Mouse (Mus musculus) left cerebral cortex, postnatal 36 days (tissue): ENCODE data around the gene Loxl3. TPM values are rescaled to one million over a fixed set of nuclear protein-coding genes. Genes with fewer than 3 reads are reported as not detected.
A peak's percentile ranks its signal among the peaks of the same experiment; 100 is the strongest.

ENCODE experiments used
- DNase-seq, 2 experiments: peaks; one replicate each; pipeline ENCODE4 v3.0.0; 2021 to 2022; ENCODE audit warnings: low spot score in 2 of 2, mixed read lengths in 1 of 2
- intact Hi-C: fragments of 180-260 bp; cut with DNase I; formaldehyde crosslinking; loops from one replicate; pipeline ENCODE4 v1.15.1; 2025
- total RNA-seq, 2 experiments: library from RNA; stranded (reverse); gene quantifications; 2 replicates each; pipeline ENCODE4 v1.2.3; 2021

Gene Loxl3
- total RNA-seq, 2 experiments from 2014 or later: 2.7 to 4.9 TPM

DNA sequence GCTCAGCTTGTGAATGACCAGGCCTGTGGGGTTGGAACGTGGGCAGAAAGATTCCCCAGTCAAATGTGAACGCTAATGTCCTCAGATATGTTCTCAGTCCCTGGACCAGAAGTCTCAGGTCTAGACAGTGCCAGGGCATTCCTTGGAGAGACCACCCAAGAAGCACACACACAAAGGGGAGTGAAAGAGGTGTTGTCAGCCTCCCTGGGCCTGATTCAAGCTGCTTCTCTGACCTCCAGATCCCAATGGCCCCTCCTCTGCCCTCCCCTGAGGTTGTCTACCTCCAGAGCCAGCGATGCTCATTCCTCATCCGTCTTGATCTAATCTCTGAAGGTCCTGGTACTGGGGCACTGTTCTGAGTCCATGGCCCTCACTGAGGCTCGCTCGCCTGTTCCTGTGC lies 9.6 kb downstream of the Loxl3 start:
- intact Hi-C loops: no loop called here
- DNase-seq: no peak

DNA sequence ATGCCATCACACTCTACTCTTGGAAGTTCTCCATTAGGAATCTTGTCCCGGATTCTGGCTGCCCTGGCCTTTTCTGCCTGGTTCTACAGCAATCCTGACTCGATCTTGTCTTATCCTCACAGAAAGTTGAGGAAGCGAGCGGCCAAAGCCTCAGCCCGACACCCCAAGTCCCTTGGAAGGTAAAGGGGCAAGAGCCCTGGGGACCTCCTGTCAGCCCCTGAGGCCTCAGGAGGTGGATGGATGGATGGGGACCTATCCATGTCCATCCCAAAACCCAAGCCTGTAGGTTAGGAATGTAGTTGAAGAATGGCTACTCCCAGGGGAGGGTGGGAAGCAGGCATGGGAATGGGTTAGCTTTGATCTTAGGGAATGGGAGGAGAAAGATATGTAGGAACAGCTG lies 10.0 kb downstream of the Loxl3 start:
- intact Hi-C loops: loop anchor here (1.0 kb wide), 1 partner anchor 20 kb away; no protein-coding TSS in a partner anchor
- DNase-seq: no peak

DNA sequence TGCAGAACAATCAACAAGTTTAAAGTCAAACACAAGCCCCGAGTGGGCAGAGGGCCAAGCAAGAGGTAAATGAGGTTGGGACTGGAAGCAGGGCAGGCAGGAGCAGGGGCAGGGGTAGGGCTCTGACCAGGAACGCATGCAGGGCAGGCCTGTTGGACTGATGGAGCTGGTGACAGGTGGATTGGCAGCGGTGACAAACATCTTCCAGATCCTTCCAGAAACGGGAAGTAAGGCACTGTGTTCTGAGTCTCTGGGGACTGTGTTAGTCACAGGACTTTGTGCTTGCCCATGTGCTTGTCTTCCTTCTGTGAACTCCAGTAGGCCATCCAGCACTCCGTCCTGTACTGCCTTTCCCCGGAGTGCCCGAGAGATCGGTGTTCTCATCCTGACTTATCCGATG lies 10.8 kb downstream of the Loxl3 start:
- intact Hi-C loops: loop anchor here (1.0 kb wide), 1 partner anchor 20 kb away; no protein-coding TSS in a partner anchor
- DNase-seq: no peak

DNA sequence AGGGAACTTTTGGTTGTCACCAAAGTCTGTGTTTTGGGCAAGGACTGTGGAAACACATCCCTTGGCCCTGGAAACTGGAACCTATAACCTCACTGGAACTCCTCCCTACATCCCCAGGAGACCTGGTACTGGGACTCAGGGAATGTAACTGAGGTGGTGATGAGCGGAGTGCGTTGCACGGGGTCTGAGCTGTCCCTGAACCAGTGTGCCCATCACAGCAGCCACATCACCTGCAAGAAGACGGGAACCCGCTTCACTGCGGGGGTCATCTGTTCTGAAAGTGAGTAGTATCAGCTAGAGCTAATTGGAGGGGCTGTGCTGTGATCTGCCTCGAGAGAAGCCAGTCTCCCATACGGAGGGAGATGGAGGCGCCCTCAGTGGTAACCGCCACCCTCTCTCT lies 15.4 kb downstream of the Loxl3 start:
- intact Hi-C loops: no loop called here
- DNase-seq: no peak

DNA sequence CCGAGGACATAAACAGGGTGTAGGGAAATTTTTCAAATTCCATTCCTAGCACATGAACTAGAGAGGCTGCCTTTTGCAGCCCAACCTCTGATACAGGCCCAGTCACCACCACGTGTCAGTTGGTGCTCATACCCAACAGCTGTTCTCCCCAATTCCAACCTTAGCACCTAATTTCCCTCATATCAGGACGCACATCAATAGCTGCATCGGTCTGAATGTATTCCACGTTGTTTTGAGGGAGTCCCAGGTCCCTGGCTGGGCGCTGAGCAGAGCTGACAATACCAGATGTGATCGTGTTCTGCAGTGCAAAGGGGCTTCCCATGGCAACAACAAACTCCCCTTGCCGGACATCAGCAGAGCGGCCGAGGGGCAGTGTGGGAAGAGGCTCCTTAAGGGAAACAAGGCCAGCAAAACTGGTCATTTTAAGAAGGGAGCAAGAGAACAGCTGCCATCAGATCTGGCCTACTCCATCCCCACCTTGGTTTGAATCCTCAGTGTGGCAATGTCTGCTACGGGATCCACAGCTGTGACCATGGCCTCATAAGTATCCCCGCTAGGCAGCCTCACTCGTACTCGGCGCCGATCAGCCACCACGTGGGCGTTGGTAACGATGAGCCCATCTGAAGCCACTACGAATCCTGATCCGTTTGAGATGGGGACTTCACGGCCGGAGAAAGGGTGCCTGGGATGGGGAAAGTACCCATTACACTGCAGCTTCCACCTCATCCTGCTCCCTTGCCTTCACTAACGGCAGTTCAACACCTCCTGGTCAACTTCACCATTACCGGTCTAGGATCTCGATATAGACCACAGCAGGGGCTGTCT lies 19.4 kb downstream of the Loxl3 start:
- peak; percentile 22 to 37 for DNase-seq
- intact Hi-C loops: loop anchor here (2.0 kb wide), 1 partner anchor 19 kb away; the partner anchor contains the start of gene Loxl3

DNA sequence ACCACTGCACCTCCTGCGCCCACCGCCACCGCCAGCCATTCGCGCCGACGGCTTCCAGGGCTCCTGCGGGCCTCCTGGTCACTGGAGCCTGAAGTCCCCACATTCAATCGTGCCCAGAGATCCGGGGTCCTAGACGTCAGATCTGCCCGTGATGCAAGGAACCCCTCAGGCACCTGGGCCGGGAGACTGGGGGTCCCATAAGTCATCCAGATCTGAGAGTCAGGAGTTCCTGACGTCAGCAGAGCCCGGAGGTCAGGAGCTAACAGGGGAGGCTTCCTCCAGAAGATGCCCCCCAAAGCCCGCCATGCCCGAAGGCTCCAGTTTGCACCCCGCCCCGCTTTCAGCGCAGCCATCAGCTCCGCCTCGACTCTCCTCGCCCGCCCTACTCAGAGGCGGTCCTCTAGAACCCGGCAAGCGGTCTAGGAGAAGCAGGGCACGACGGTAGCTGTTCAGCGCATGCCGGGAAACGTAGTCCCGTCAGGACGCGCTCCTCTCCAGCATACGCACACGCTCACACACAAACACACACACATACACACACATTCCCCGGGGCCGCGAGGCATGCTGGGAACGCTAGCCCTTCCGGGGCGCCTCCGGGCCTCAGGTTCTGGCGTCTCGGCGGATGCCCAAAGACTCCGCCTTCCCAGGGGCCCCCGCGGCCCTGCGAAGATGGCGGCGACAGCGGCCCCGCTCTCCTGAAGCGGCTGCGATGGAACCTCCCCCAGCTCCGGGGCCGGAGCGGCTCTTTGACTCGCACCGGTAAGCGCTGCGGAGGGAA lies 20.3 kb downstream of the Loxl3 start, which contains the start of gene Aup1:
Gene Aup1 (plus strand): TSS at position 448 of the 778 bp plus-strand sequence.
- DNase-seq: peak; percentile 98 to 99
- intact Hi-C loops: loop anchor here (1.0 to 2.0 kb wide), 3 partner anchors 24 to 58 kb away; partner anchors contain the start of genes Ccdc142 and Gm42688

DNA sequence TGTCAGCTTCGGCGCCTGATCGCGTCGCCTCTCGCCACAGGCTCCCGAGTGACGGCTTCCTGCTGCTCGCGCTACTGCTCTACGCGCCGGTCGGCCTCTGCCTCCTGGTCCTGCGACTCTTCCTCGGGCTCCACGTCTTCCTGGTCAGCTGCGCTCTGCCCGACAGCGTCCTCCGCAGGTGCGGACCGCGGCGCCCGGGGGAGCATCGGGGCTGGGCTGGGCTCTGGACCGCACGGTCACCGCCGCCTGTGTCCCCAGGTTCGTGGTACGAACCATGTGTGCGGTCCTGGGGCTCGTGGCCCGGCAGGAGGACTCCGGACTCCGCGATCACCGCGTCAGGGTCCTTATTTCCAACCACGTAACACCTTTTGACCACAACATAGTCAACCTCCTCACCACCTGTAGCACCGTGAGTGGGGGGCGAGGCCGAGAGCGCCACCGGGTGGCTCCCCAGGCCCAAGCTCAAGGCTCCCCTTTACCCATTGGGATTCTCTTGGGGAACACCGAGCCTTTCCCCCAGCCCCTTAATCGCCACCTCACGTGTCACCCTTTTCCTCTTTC lies 21.0 kb downstream of the Loxl3 start, which contains the start of gene Htra2:
Gene Htra2 (minus strand): TSS at position 403 of the 561 bp plus-strand sequence.
- peak in 1 of 2 experiments; percentile 32 for DNase-seq
- intact Hi-C loops: loop anchor here (1.0 to 2.0 kb wide), 3 partner anchors 23 to 59 kb away; partner anchors contain the start of genes Ccdc142 and Gm42688

DNA sequence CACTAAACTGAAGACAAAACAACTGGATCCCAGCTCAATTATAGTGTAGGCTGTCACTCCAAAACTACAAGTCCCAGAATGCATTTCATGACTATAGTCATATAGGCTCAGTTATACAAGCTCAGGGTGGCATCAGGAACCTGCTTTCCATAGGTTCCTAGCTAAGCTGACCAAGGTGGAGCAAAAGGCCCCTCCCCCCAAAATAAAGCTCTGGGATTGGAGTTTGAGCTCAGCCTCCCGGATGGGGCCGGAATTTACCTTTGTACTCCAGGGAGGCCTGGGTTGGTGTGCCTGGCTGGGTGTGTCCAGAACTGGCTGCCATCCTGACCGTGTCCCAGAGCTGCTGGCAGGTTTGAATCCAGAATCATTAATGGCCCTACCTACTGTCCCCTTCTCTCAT lies 23.8 kb downstream of the Loxl3 start, which contains the start of gene Dqx1:
Gene Dqx1 (plus strand): TSS at position 55 of the 400 bp plus-strand sequence.
- intact Hi-C loops: no loop called here
- no peak for DNase-seq

DNA sequence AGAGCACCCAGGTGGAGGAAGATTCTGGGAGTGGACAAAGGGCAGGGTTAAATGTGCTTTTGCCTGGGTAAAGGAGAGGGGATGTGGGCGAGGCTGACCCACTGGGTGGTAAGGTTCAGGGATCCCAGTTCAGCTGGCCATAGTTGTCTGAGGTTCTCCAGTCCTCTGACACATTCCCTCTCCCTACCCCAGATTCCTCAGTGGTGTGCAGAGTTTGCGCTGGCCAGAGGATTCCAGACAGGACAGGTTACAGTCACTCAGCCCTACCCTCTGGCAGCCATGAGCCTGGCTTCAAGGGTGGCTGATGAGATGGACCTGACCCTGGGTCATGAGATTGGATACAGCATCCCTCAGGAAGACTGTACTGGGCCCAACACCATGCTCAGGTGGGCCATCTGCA lies 24.8 kb downstream of the Loxl3 start:
- DNase-seq: no peak
- intact Hi-C loops: no loop called here

DNA sequence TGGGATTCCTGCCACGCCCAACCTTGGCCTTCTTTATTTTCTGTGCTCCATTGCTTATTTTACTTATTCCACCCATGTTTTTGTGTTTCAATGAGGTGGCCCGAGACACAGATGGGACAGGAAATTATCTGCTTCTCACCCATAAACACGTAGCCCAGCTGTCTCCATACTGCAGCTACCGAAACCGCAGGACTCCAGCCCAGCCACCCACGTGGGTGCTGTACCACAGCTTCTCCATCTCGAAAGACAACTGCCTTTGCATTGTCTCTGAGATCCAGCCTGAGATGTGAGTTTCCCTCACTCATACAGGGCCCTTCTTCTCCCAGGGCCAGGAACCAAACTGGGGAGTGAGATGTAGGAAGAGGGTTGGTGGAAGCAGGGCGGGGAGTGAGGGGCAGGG lies 32.0 kb downstream of the Loxl3 start:
- intact Hi-C loops: no loop called here
- no peak for DNase-seq

DNA sequence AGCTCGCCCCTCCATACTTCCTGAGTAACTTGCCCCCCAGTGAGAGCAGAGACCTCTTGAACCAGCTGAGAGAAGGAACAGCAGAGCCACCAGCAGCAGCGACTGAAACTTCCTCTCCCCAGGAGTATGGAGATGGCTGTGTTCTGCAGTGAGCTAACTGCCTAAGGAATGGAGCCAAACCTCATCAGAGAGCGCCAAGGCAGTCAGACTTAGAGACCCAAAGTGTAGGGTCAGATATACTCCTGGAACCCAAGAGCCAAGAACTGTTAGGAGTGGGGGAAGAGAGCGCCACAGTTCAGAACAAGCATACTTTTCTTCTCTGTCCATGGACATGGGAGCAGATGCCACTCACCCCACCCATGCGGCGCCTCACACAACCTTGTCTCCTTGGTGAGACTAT lies 32.5 kb downstream of the Loxl3 start:
- intact Hi-C loops: no loop called here
- DNase-seq: no peak

DNA sequence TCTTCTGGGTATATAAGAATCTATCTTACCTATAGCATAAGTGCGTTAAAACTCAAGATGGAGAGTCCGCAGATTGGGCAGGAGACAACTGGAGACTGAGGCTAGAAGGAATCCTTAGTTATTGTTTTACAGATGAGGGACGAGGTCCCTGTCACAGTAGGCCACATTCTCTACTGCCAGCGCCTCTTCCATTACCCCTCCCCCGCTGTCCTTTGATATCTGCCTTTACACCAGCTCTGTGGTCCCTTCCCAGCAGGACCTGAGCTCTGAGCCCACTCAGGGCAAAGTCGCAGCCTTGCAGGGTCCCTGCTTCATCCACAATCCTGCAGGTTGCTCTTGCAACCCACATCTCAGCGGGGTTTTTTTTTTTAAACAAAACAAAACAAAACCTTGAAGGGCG lies 34.2 kb downstream of the Loxl3 start:
- intact Hi-C loops: no loop called here
- DNase-seq: no peak

DNA sequence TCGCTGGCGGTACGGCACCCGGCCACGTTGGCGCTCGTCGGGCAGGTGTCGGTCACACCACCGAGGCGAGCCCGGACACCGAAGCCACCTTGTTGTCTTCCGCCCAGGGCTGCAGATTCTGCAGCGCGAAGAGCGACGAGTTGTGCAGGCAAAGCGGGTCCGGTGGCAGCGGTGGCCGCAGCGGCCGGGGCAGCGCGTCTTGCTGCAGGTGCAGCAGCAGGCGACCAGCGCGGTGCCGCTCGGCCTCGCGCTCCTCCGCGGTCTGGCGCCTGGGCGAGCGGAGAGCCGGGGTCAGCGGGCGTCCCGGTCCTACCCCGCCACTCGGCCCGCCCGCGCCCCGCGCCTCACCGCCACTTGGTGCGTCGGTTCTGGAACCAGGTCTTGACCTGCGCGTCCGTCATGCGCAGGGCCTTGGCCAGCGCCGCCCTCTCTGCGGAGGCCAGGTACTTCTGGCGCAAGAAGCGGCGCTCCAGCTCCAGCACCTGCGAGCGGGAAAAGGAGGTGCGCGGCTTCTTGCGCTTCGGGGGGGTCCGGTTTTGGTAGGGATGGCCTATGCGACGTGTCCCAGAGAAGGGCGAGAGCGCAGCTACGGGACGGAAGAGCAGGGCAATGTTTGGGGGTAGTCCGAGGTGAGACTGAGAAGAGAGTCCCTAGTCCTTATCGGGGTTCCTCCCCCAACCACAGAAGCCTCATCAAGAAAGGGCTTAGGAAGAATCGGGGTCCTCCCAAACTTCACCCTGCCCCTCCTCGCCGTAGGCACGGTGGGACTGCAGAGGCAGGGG lies 34.9 kb downstream of the Loxl3 start:
- intact Hi-C loops: no loop called here
- no peak for DNase-seq

DNA sequence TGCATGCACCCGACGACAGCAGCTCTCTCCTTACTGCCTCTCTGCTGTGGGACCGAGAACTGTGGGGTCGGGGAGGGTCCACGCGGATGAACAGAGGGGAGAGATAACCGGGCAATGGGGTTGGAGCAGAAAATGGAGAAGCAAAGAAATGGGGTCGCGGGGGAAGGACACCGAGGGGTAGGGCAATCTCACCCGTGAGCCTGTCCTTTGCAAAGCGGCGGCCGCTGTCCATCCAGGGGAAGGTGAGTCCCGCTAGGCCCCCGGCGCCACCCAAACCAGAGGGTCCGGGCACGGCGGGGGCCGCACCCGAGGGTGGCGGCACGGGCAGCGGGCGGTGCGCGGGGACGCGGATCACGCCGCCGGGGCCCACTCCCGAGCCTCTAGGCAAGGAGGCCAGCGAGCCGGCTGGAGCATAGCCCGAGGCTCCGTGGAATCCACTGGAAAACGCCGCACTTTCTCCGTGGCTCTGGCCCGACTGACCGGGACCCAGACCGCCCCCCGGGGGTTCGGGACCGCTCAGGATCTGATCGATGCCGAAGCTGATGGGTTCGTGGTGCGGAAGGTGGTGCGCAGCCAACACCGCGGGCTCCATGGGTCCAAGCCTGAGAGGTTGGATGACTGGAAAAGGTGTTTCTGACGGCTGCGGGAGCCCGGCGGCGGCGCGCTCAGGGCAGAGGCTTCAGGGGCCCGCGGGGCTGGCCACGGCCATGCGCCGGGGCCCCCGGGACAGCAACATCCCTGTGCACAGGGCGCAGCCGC lies 35.7 kb downstream of the Loxl3 start:
- DNase-seq: no peak
- intact Hi-C loops: loop anchor here (10.0 kb wide), 1 partner anchor 645 kb away; the partner anchor contains the start of gene Vax2

DNA sequence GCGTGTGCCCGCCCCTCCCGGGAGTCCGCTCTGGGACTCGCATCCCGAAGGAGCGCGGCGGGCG lies 36.1 kb downstream of the Loxl3 start, which contains the start of gene Tlx2:
Gene Tlx2 (minus strand): TSS at position 47 of the 64 bp plus-strand sequence.
- intact Hi-C loops: loop anchor here (10.0 kb wide), 1 partner anchor 645 kb away; the partner anchor contains the start of gene Vax2
- no peak for DNase-seq

DNA sequence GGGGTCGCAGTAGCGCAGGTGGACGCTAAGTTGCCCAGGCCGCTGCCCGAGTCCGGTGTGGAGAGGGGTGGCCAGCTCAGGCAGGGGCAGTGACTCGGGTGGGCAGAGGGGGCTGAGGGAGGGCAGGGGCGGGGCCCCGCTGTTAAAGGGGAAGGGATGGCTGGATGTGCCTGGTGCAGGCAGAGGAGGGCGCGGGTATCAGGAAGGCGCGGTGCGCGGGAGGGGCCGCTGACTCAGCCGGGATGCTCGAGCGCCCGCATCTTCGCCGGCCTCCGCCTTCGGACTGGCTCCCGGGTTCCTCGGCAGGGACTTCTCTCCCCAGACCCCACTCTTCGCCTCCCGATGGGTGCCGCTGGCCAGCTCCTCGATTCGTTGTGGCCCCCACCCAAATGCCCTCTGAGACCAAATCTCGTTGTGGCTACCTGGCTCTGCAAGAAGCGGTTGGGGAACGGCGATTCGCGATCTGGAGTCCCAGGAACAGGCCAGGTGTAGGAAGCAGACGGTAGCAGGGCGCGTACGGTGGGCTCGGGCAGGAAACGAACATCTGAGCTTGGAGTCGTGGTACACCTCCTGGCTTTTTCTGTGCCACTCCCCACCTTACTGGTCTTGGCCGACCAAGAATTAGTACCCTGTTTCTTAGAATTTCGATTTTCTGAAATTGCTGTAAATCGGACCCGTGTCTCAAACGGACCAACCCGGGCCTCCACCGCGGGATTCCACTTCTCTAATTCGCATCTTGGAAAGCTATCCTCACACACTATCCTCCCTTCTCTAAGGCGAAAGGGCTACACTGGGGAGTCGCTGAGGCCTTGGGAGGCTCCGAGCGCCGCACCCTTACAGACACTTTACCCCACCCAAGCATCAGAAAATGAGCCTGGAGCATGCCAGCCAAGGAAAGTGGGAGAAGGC lies 36.6 kb downstream of the Loxl3 start:
- intact Hi-C loops: loop anchor here (10.0 kb wide), 1 partner anchor 644 kb away; the partner anchor contains the start of gene Vax2
- peak; percentile 54 to 57 for DNase-seq

DNA sequence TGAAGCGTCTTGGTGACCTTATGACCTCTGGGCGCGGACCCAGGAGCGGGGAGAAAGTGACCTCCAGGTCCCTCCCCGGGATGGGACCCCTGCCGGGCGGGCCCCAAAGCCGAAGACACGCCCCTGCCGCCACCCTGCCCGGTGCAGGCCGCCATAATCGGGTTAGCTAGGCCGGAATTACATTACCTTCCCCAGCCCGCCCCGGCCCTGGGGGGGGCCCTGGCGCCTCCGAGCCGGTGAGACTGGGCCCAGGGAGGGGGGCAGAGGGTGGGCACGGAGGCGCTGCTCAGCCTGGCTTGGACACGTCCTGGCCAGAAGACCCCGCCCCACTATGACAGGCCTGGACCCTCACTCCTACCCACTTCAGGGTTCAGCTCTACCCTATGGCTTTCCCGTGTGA lies 37.2 kb downstream of the Loxl3 start:
- intact Hi-C loops: loop anchor here (10.0 kb wide), 1 partner anchor 644 kb away; the partner anchor contains the start of gene Vax2

DNA sequence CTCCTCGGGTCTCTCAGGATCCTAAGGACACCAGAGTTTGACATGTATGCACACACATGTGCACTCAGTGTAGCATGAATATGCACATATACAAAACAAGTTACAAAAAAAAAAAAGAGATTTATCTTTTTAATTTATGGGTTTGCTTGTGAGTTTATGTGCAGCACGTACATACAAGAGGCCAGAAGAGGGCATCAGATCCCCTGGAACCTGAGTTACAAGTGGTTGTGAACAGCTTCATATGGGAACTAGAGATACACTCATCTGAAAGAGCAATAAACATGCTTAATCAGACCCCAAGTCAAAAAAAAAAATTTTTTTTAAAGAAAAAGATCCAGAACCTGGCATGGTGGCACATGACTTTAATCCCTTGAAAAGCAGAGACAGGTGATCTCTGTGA lies 41.0 kb downstream of the Loxl3 start:
- intact Hi-C loops: loop anchor here (5.0 to 10.0 kb wide), 2 partner anchors 78 to 640 kb away; partner anchors contain the start of gene Vax2
- no peak for DNase-seq

More for the DNA sequence above, 37.2 kb downstream of the Loxl3 start:
- no peak for DNase-seq
